Mouse (Mus musculus): Measurements from ENCODE around the gene Plek2.
A peak's percentile ranks its signal among the peaks of the same experiment; 100 is the strongest.

The Plek2 gene

GRCm38 (mm10) chr12:78910684-78911461 is 4.1 kb upstream of the Plek2 start:
- DNase-seq (ENCODE audit: low spot score): no peak

- no peak for DNase-seq (ENCODE audit: low spot score)
Measured at GRCm38 (mm10) chr12:78908081-78908605, 1.4 kb upstream of the Plek2 start.

- no peak for DNase-seq (ENCODE audit: low spot score)
Measured at GRCm38 (mm10) chr12:78904499-78904898, 2.3 kb downstream of the Plek2 start.

GRCm38 (mm10) chr12:78903313-78903712 is 3.5 kb downstream of the Plek2 start:
- no peak for DNase-seq (ENCODE audit: low spot score)

- DNase-seq (ENCODE audit: low spot score): no peak
Measured at GRCm38 (mm10) chr12:78901467-78901866, 5.3 kb downstream of the Plek2 start.

GRCm38 (mm10) chr12:78897861-78898260 is 8.9 kb downstream of the Plek2 start:
- DNase-seq (ENCODE audit: low spot score): no peak

- DNase-seq (ENCODE audit: low spot score): no peak
Measured at GRCm38 (mm10) chr12:78891149-78891548, 15.6 kb downstream of the Plek2 start.

- no peak for DNase-seq (ENCODE audit: low spot score)
Measured at GRCm38 (mm10) chr12:78890062-78890461, 16.7 kb downstream of the Plek2 start.

GRCm38 (mm10) chr12:78874581-78874980 is 32.2 kb downstream of the Plek2 start:
- DNase-seq (ENCODE audit: low spot score): no peak

GRCm38 (mm10) chr12:78868115-78868514 is 38.6 kb downstream of the Plek2 start:
- DNase-seq (ENCODE audit: low spot score): no peak

- DNase-seq (ENCODE audit: low spot score): peak; percentile 32
Measured at GRCm38 (mm10) chr12:78865434-78865833, 41.3 kb downstream of the Plek2 start.

- no peak for DNase-seq (ENCODE audit: low spot score)
Measured at GRCm38 (mm10) chr12:78862254-78862730, 44.5 kb downstream of the Plek2 start.

- peak; percentile 99 for DNase-seq (ENCODE audit: low spot score)
Measured at GRCm38 (mm10) chr12:78861496-78862253, 45.1 kb downstream of the Plek2 start, which contains the start of the genes Atp6v1d and Eif2s1. Atp6v1d (minus strand) TSS chr12:78861638. Eif2s1 (plus strand) TSS chr12:78861819.

- no peak for DNase-seq (ENCODE audit: low spot score)
Measured at GRCm38 (mm10) chr12:78860921-78861495, 45.8 kb downstream of the Plek2 start.

GRCm38 (mm10) chr12:78848246-78848645 is 58.5 kb downstream of the Plek2 start:
- no peak for DNase-seq (ENCODE audit: low spot score)

GRCm38 (mm10) chr12:78842429-78842828 is 64.3 kb downstream of the Plek2 start:
- DNase-seq (ENCODE audit: low spot score): no peak

GRCm38 (mm10) chr12:78839906-78840305 is 66.9 kb downstream of the Plek2 start:
- DNase-seq (ENCODE audit: low spot score): no peak

Data from T-cell, adult 2 months (primary cell).